Mouse (Mus musculus): ENCODE measurements at regions not wholly inside any gene's neighbourhood (a gene's known extent, or its start where the extent isn't known, plus 50 kb on each side); places are given as distances from the start of the nearest gene placed in this dataset.

GRCm38 (mm10) chr1:137751446-137751961, 424.0 kb downstream of the Ptprc start:
- TF ChIP-seq CTCF (IDR thresholded peaks at IDR 0.05) (no peak), POLR2A (IDR thresholded peaks at IDR 0.05; ENCODE audit: insufficient read depth, low read depth, low read length) (no peak), EP300 (IDR thresholded peaks at IDR 0.05; ENCODE audit: insufficient read depth, low read depth, low read length) (no peak)
